Mouse (Mus musculus) embryonic facial prominence, embryonic 13.5 days (tissue): ENCODE data around the gene Klc1. TPM values are rescaled to one million over a fixed set of nuclear protein-coding genes. Genes with fewer than 3 reads are reported as not detected.

Source experiments
- ATAC-seq: fragments of 200-750 bp; cut with Nextera tagmentation; 2 replicates; pipeline ENCODE4 v1.8.0; 2017; ENCODE audit warnings: low read depth; ENCODE audit not compliant: insufficient number of reproducible peaks, insufficient read depth, low FRiP score, low TSS enrichment
- H3K27ac ChIP-seq: fragments of 300-500 bp; sonication (generic); 2 replicates; pipeline ENCODE4 v1.5.1; 2015; ENCODE audit warnings: moderate library complexity, mild to moderate bottlenecking, inconsistent platforms
- H3K27me3 ChIP-seq: fragments of 300-500 bp; sonication (generic); 2 replicates; pipeline ENCODE4 v1.6.1; 2015; ENCODE audit warnings: mild to moderate bottlenecking, inconsistent platforms
- H3K36me3 ChIP-seq: fragments of 300-500 bp; sonication (generic); 2 replicates; pipeline ENCODE4 v1.6.1; 2015; ENCODE audit warnings: mild to moderate bottlenecking, inconsistent platforms
- H3K4me1 ChIP-seq: fragments of 300-500 bp; sonication (generic); 2 replicates; pipeline ENCODE4 v1.6.1; 2015; ENCODE audit warnings: inconsistent platforms
- H3K4me2 ChIP-seq: fragments of 300-500 bp; sonication (generic); 2 replicates; pipeline ENCODE4 v1.6.1; 2015; ENCODE audit warnings: moderate library complexity, mild to moderate bottlenecking, inconsistent platforms
- H3K4me3 ChIP-seq: fragments of 300-500 bp; sonication (generic); 2 replicates; pipeline ENCODE4 v1.5.1; 2015; ENCODE audit warnings: mild to moderate bottlenecking, inconsistent platforms
- H3K9ac ChIP-seq: fragments of 300-500 bp; sonication (generic); 2 replicates; pipeline ENCODE4 v1.6.1; 2015; ENCODE audit warnings: mild to moderate bottlenecking, inconsistent platforms
- H3K9me3 ChIP-seq: fragments of 300-500 bp; sonication (generic); 2 replicates; pipeline ENCODE4 v1.6.1; 2016; ENCODE audit warnings: inconsistent platforms
- whole genome bisulfite sequencing: fragments of 180-500 bp; shearing (Covaris S2); methylation state at CpG from one replicate; pipeline ENCODE4 v1.1.7; 2015; ENCODE audit warnings: mixed read lengths; 5-methylcytosine and 5-hydroxymethylcytosine counted together
- polyA plus RNA-seq: library from polyadenylated mRNA; unstranded; fragments of >200 nt; fragmentation: Nextera tagmentation; extraction: Ambion mirVana; gene quantifications from 2 replicates; pipeline ENCODE4 v1.2.1, GENCODE M21; 2015

Klc1 gene
- polyA plus RNA-seq, 1 experiment from 2014 or later = 113 TPM

DNA sequence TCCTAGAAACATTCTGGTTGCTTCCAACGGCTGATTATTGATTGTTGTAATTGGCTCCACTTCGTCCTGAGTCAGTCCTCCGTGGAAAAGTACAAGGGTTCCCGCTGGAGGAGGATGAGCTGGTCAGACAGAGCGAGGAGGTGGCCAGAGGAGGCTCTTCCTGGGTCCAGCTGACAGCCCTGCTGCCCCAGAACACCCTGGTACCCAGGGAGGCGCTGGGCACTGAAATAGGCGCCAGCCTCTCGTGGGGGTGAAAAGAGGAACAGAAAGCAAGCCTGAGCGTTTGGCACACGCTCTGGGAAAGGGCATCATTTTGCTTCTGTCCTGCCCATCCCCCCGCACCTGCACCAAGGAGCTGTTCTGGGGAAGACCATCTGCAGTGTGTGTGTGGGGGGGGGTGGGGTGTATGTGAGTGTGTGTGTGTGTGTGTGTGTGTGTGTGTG, 14.6 kb upstream of the Klc1 start:
- peaks cover 5% of the 10 kb centered on the region; the same call in 1 of the 2 replicates for H3K36me3 ChIP-seq
- no peak overlapping the region for H3K4me2 ChIP-seq
- no peak overlapping the region for H3K9ac ChIP-seq
- no peak overlapping the region for H3K27ac ChIP-seq
- no peak overlapping the region for H3K4me3 ChIP-seq
- H3K27me3 ChIP-seq = no peaks in the 10 kb centered on the region
- peaks cover 11% of the 10 kb centered on the region for H3K4me1 ChIP-seq
- WGBS = 81% methylated on average over 11 of the region's 11 CpGs
- no peak for ATAC-seq
- no peaks in the 10 kb centered on the region for H3K9me3 ChIP-seq

DNA sequence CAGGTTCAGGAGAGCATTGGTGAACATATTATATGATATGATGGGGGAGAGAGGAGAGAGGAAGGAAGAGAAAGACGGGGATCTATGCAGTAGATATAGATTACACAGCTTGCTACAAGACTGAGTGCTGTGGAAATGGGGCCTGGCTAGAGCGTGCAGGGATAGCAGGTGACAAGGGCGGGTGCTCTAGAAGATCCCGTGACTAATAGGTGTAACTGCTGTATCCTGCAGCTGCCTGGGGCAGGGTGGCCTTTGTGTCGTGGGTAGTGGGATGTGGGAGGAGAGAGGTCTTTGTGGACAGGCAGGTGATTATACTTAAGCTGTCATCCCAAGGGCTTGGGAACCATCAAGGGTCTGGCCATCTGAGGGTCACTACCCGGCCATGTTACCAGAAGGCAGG, 13.4 kb upstream of the Klc1 start:
- WGBS = 64% methylated on average over 6 of the region's 6 CpGs
- Histone ChIP-seq H3K9ac (no peak overlapping the region), H3K27ac (peak overlapping the region; percentile 44; the same call in 1 of the 2 replicates), H3K4me1 (peaks cover 14% of the 10 kb centered on the region), H3K9me3 (no peaks in the 10 kb centered on the region), H3K27me3 (no peaks in the 10 kb centered on the region), H3K4me3 (no peak overlapping the region), H3K4me2 (no peak overlapping the region), H3K36me3 (no peaks in the 10 kb centered on the region)
- no peak for ATAC-seq

DNA sequence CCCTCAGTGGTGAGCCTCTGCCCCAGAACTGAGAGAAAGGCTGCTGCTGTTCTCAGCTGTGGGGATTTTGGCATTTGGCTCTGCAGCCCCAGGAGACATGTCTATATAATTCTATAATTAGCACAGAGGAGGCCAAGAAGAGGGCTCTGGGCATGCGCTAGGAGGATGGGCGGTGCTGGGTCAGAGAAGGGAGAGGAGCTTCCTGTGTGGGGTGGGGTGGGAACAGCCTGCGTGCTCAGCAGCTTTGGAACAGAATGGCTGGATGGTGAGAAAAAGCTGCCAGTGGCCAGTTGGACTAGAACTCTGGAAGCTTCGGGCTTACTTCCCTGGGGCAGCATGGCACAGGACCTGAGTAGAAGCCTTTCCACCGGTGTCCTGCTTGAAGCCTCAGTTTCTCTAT, 12.6 kb upstream of the Klc1 start:
- Histone ChIP-seq H3K4me2 (no peak overlapping the region), H3K9ac (no peak overlapping the region), H3K27ac (peak overlapping the region; percentile 44), H3K4me3 (no peak overlapping the region), H3K9me3 (no peaks in the 10 kb centered on the region), H3K36me3 (no peaks in the 10 kb centered on the region), H3K4me1 (peaks cover 16% of the 10 kb centered on the region), H3K27me3 (no peaks in the 10 kb centered on the region)
- WGBS = 49% methylated on average over 5 of the region's 5 CpGs
- ATAC-seq = 0 out of 2 replicates have a peak, but pooled peaks have one; percentile 46

DNA sequence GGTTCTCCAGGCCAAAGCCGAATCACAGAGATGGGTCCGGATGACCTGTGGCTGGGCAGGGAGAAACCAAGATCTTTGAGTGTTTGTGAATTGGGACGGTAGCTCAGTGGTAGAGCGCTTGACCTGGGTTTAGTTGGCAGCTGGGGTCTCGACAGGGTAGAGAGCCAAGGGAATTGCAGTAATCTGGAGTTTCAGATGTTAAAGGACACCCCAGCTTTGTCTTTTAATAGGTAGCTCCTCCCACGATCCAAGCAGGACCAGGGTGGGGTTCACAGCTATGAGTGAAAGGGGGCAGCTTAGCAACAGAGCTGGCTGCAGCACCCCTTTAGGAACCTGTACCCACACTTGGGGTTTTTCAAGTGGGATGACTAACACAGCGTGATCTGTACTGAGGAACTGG, 11.2 kb upstream of the Klc1 start:
- no peak overlapping the region for H3K4me3 ChIP-seq
- WGBS = 83% methylated on average over 7 of the region's 7 CpGs
- no peaks in the 10 kb centered on the region for H3K36me3 ChIP-seq
- ATAC-seq = no peak
- no peak overlapping the region for H3K9ac ChIP-seq
- H3K9me3 ChIP-seq = no peaks in the 10 kb centered on the region
- no peak overlapping the region for H3K4me2 ChIP-seq
- peaks cover 16% of the 10 kb centered on the region for H3K4me1 ChIP-seq
- H3K27me3 ChIP-seq = no peaks in the 10 kb centered on the region
- no peak overlapping the region for H3K27ac ChIP-seq

DNA sequence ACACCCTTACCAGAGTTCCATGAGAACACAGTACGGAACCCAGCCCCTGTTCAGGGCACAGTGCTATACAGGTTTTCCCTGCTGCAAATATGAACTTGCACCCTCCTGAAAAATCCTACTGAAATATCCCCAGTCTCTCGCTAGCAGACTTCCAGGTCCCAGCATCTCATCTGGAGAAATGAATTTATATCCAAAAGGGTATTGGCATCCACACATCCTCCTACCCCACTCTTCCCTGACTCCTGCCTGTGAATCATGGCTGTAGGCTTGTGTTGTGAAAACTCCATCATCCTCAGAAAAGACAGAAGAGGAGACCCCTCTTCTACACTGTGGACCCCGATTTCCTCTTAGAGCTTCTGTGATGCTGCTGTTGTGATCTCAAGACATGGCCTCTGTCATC, 7.9 kb upstream of the Klc1 start:
- Histone ChIP-seq H3K36me3 (no peaks in the 10 kb centered on the region), H3K4me3 (no peak overlapping the region), H3K27me3 (no peaks in the 10 kb centered on the region), H3K4me1 (peaks cover 14% of the 10 kb centered on the region), H3K27ac (0 out of 2 replicates have a peak overlapping the region, but pooled peaks have one; percentile 16), H3K9me3 (no peaks in the 10 kb centered on the region), H3K4me2 (no peak overlapping the region), H3K9ac (no peak overlapping the region)
- 89% methylated on average over 3 of the region's 3 CpGs for whole genome bisulfite sequencing
- ATAC-seq = no peak

GRCm38 (mm10) chr12:111752491-111752890, 6.2 kb upstream of the Klc1 start:
- no peaks in the 10 kb centered on the region for H3K9me3 ChIP-seq
- 81% methylated on average over 6 of the region's 6 CpGs for WGBS
- H3K4me1 ChIP-seq = 0 out of 2 replicates have a peak, but pooled peaks cover 5% of the 10 kb centered on the region
- no peak overlapping the region for H3K27ac ChIP-seq
- no peak overlapping the region for H3K4me2 ChIP-seq
- no peak overlapping the region for H3K9ac ChIP-seq
- no peak overlapping the region for H3K4me3 ChIP-seq
- no peak for ATAC-seq
- no peaks in the 10 kb centered on the region for H3K36me3 ChIP-seq
- no peaks in the 10 kb centered on the region for H3K27me3 ChIP-seq

DNA sequence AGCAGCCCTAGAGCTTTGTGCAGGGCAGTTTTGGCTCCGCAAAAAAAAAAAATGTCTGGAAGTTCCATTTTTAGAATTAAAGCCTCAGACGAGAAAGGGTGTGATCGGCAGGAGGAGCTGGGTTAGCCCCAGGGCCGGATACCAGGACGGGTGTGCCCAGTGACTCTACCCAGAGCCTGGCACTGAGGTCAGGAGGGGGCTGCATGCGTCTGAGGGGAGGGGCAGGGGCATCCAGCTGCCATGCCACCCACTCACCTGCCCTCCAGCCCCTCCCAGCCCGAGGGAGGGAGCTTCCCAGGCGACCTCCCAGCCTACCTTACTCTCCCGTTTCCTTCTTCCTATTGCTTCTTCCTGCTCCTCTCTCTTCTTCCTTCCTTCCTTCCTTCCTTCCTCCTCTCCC, 5.3 kb upstream of the Klc1 start:
- Histone ChIP-seq H3K4me1 (peaks cover 12% of the 10 kb centered on the region), H3K27ac (no peak overlapping the region), H3K4me3 (no peak overlapping the region), H3K36me3 (no peaks in the 10 kb centered on the region), H3K4me2 (no peak overlapping the region), H3K9ac (no peak overlapping the region), H3K9me3 (no peaks in the 10 kb centered on the region), H3K27me3 (no peaks in the 10 kb centered on the region)
- 52% methylated on average over 9 of the region's 9 CpGs for WGBS
- no peak for ATAC-seq

DNA sequence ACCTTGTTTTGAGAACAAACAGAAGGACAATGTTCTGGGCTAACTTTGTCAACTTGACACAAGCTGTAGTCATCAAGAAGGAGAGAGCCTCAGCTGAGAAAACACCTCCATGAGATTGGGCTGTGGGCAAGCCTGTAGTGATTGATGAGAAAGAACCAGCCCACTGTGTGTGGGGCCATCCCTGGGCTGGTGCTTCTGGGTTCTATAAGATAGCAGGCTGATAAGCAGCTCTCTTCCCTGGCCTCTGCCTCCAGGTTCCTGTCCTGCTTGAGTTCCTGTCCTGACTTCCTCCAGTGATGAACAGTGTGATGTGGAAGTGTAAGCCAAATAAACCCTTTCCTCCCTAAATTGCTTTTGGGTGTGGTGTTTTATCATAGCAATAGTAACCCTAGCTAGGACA, 3.9 kb upstream of the Klc1 start:
- Histone ChIP-seq H3K27me3 (no peaks in the 10 kb centered on the region), H3K9ac (no peak overlapping the region), H3K36me3 (no peaks in the 10 kb centered on the region), H3K4me2 (no peak overlapping the region), H3K27ac (no peak overlapping the region), H3K4me1 (peaks cover 17% of the 10 kb centered on the region), H3K4me3 (no peak overlapping the region), H3K9me3 (no peaks in the 10 kb centered on the region)
- ATAC-seq = no peak

DNA sequence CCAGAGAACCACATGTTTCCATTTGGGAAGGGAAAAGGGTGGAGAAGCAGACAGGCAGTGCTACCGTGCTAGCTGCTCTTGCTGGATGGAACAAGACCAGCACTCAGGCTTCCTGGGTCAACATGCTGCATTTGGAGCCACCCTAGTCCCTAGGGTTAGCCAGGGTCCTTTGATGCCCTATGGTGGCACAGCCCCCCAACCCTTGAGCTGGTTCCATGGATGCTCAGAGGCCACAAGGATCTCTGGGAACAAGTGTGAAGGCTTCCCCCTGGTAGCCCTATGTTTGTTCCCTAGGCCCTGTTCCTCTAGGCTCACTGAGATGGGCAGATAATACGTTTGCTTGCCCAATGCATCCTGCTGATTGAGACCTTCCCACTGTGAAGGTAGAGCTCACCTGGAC, 3.4 kb upstream of the Klc1 start:
- H3K27me3 ChIP-seq = no peaks in the 10 kb centered on the region
- H3K36me3 ChIP-seq = no peaks in the 10 kb centered on the region
- WGBS = 70% methylated on average over 2 of the region's 2 CpGs
- H3K9me3 ChIP-seq = no peaks in the 10 kb centered on the region
- H3K27ac ChIP-seq = no peak overlapping the region
- ATAC-seq = no peak
- no peak overlapping the region for H3K9ac ChIP-seq
- no peak overlapping the region for H3K4me3 ChIP-seq
- H3K4me2 ChIP-seq = no peak overlapping the region
- peaks cover 20% of the 10 kb centered on the region for H3K4me1 ChIP-seq

DNA sequence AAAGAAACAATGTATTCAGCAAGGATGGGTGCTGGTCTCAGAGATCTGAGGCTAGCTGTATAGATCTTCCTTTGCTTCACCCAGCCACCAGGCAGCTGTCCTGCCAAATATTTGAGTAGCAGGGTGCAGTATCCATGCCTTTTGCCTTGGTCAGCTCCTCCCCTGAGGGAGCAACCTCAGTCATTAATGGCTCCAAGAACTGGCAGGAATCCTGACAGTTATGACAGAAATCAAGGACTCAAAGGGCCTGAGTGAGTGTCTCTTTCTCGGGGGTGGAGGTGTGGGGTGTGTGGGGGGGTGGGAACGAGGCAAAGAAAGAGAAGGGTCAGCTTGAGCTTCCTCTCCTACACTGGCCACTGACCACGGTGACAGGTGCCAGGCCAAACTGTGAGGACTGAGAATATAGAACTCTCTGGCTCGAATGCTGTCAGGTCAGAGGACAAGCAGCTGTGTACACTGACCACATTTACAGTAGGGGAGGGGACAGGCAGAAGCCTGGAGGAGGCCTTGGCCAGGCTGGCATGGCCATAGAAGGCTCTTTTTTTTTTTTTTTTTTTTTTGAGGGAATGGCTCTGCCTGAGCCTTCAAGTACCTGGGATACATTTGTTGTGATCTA, 2.5 kb upstream of the Klc1 start:
- Histone ChIP-seq H3K4me1 (peaks cover 25% of the 10 kb centered on the region), H3K27me3 (no peaks in the 10 kb centered on the region), H3K4me2 (no peak overlapping the region), H3K36me3 (no peaks in the 10 kb centered on the region), H3K9me3 (no peaks in the 10 kb centered on the region), H3K27ac (no peak overlapping the region), H3K9ac (no peak overlapping the region), H3K4me3 (no peak overlapping the region)
- 56% methylated on average over 4 of the region's 4 CpGs for WGBS
- ATAC-seq = no peak

DNA sequence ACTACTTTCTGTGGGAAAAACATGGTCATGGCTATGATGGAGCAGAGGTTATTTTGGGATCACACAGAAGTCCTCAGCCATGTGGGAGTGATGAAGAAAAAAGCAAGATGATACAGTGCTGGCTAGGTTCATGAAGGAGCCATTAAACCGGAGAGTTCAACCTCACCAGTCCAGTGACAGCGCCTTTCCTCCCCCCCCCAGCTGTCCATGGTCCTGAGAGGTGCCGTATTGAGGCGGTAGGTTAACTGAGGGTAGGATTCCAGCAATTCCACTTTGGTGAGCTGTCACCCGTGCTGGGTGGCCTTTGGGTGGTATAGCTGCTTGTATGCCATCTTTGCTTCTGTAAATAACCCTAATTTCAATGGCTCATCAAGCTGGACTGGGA, 2.0 kb upstream of the Klc1 start:
- WGBS = 24% methylated on average over 5 of the region's 5 CpGs
- Histone ChIP-seq H3K9me3 (no peaks in the 10 kb centered on the region), H3K27me3 (no peaks in the 10 kb centered on the region), H3K4me2 (no peak overlapping the region), H3K9ac (no peak overlapping the region), H3K27ac (no peak overlapping the region), H3K4me3 (no peak overlapping the region), H3K36me3 (no peaks in the 10 kb centered on the region), H3K4me1 (peaks cover 27% of the 10 kb centered on the region)
- ATAC-seq = no peak

DNA sequence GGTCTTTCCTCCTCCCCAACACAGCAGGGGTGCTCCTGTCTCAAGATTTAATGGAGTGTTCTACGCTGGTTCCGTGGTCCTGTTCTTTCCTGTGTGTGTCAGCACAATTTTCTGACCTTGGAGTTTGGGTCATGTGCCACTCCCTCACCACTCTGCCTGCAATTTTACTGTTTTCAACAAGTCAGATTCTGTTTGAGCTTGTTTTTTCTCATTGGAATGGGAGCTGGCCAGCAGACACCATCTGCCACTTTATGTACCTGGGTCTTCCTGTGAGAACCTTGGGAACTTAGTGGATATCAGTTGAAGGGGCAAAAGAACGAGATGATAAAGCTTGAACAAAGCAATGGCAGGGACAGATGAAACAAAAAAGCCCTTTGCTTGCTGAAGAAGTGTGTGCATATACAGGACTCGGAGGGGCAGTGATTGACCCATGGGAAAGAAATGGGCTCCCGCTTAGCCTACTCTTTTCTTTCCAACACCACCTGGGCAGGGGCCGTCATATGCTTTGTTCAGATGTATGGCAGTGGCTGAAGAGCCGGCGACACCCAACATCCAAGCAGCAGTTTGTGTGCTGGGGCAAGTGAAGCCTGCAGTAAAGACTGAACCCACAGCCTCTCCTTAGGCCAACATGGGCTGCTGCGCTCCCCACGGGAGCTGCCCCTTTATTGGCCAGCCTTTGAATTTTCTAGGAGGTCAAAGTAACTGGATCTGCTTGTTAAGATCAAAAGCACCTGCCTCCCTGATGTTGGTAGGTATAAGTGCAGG, 906 bp upstream of the Klc1 start:
- peak overlapping the region; percentile 94 for H3K4me3 ChIP-seq
- H3K27ac ChIP-seq = peak overlapping the region; percentile 86; the same call in 1 of the 2 replicates
- H3K36me3 ChIP-seq = peaks cover 5% of the 10 kb centered on the region; the same call in 1 of the 2 replicates
- H3K9ac ChIP-seq = peak overlapping the region; percentile 97
- ATAC-seq = no peak
- H3K9me3 ChIP-seq = no peaks in the 10 kb centered on the region
- H3K4me1 ChIP-seq = peaks cover 32% of the 10 kb centered on the region
- no peaks in the 10 kb centered on the region for H3K27me3 ChIP-seq
- 42% methylated on average over 10 of the region's 10 CpGs for WGBS
- peak overlapping the region; percentile 99 for H3K4me2 ChIP-seq
